Mouse (Mus musculus): ENCODE measurements around the gene Gm2035.
"Not testable (repeated sequence)": the region's sequence is repeated elsewhere in the genome, so short reads cannot be mapped to it uniquely, and the experiment has no call there.

Gm2035 gene

DNA sequence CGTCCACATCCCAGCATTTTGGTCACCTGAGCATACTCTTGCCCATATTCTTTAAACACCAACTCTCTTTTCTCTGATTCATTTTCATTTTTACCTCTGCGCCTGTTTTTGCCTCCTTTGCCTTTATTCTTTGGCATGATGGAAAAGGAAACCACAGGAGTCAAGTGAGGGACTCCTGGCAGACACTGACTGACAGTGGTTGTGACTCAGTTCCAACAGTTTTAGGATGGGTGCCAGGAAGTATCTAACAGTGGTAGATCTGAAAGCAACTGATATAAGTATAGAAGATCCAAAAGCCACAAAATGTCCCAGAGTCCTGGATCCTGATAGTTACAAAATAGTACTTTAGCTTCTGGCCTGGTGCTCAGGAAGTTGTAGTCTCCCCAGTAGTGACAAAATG is at the start of gene Gm2035:
Gene Gm2035, minus strand, starts transcription at position 137 of the 400 bp plus-strand sequence.
- DNase-seq (ENCODE audit: low spot score in 2 of 2) = not testable (repeated sequence)

DNA sequence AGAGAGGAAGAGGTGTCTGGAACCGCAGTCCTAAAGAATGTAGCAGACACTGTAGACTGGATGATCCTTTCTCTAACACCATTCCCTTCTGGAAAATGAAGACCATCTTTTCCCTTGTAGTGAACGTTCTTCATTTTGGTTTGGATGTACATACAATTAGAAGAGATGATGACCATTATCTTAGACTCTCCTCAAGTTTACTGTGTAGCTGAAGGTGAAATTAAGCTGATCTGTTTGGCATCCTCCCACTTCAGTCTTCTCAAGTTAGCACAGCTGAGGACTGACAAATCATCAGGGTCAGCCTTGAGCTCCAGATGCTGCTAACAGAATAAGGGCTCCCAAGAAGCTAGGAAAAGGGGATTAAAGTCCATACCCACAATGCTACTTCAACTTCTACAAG is 34.1 kb upstream of the Gm2035 start, which contains the start of gene Gm2042:
Gene Gm2042, plus strand, starts transcription at position 301 of the 400 bp plus-strand sequence.
- DNase-seq (ENCODE audit: low spot score in 2 of 2) = not testable (repeated sequence)

DNA sequence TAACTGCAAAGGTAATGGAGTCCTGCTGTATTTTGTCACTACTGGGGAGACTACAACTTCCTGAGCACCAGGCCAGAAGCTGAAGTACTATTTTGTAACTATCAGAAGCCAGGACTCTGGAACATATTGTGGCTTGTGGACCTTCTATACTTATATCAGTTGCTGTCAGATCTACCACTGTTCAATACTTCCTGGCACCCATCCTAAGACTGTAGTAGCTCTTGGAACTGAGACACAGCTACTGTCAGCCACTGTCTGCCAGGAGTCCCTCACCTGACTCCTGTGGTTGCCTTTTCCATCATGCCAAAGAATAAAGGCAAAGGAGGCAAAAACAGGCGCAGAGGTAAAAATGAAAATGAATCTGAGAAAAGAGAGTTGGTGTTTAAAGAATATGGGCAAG is 24.6 kb downstream of the Gm2035 start, which contains the start of gene Gm2022:
Gene Gm2022, plus strand, starts transcription at position 301 of the 400 bp plus-strand sequence.
- DNase-seq (ENCODE audit: low spot score in 2 of 2) = not testable (repeated sequence)

DNA sequence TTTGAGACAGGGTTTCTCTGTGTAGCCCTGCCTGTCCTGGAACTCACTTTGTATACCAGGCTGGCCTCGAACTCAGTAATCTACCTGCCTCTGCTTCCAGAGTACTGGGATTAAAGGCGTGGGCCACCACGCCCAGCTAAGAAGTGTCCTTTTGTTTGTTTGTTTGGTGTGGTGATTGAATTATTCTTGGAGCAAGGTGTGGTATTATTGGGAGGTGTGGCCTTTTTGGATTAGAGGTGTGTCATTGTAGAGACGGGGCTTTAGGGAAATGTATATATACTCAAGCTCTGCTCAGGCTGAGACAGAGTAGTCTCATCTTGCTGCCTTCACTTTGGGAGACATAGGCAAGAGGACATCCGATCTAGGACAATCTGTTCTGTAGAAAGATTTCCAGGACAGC is 45.9 kb downstream of the Gm2035 start, which contains the start of gene Gm2016:
Gene Gm2016, plus strand, starts transcription at position 301 of the 400 bp plus-strand sequence.
- not testable (repeated sequence) for DNase-seq (ENCODE audit: low spot score in 2 of 2)
